Mouse (Mus musculus) pancreas, adult 10 weeks (tissue): Measurements from ENCODE around the gene Carhsp1. TPM values are rescaled to one million over a fixed set of nuclear protein-coding genes. Genes with fewer than 3 reads are reported as not detected.

Source experiments
- polyA plus RNA-seq: library from polyadenylated mRNA; stranded (reverse); fragments of 350-450 nt; fragmentation: Illumina TruSeq; extraction: RNeasy Lipid Tissue Mini Kit (QIAGEN cat#74804); gene quantifications from one replicate; pipeline ENCODE4 v1.2.3, GENCODE M21; 2015; ENCODE audit warnings: low read depth, low replicate concordance; ENCODE audit not compliant: insufficient read depth

Gene Carhsp1
- 17.2 TPM for polyA plus RNA-seq

DNA sequence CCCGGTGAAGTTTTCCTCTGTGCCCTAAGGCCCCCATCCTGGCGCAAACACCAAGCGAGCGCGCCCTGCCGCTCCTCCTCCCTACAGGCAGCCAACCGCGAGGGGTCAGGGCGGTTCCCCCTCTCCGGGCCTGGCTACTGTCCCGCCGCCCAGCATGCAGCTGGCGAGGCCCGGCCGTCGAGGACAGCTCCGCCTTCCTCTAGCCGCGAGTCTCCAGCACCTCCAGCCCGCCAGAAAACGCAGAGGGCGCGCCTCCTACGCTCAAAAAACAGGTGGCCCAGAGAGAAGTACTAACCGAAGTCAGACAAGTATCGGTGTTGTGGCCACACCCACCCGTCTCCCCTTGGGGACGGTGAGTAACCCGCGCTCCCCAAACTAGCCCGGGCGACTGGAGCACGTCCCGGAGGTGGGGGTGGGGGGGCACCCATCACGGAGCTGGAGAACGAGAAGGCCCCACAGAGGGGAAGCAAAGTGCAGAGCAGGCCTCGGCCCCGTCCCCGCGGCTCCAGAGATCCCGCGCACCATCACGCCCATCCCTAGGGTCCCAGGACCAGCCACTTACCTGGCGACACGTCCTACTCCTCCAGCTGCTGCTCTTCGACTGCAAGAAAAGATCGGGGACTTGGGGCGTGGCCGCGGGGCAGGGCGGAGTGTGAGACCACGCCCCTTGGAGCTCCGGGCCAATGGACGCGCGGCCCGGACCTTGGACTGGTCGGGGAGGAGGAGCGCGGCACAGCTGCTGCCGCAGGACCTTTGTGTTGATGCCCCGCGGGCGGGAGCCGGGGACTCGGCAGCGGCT lies at the start of gene Carhsp1:
Carhsp1 (minus strand) TSS at position 605 of the 799 bp plus-strand sequence.

DNA sequence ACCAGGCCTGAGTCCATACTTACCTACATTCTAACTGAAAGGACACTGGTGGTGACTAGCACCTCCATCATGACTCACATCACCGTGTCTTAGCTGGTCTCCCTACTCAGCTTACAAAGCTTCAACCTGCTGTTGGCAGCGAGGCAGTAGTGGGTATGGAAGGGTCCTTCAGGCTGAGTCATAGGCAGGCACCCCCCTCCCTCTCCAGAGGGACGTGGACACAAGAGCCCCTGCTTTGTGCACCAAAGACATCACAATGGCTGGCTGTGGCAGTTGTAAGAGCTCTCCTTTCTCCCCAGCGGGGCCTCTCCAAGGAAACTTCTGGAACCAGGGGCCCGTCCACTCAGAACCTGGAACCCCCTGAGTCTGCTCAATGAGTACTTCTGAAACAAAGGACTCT lies 8.5 kb upstream of the Carhsp1 start, which contains the start of gene Gm5767:
Gm5767 (plus strand) TSS at position 301 of the 400 bp plus-strand sequence.

GRCm38 (mm10) chr16:8637217-8638051 lies 34.5 kb downstream of the Carhsp1 start, which contains the start of the genes Pmm2 and Tmem186:
Pmm2 (plus strand) TSS chr16:8637674.
Tmem186 (minus strand) TSS chr16:8637712.

Other genes starting within 250 kb of the Carhsp1 start
- gene Tmem114, start 247.0 kb downstream of the Carhsp1 start, polyA plus RNA-seq, result not detected
- gene Mettl22, start 201.4 kb downstream of the Carhsp1 start, polyA plus RNA-seq, result 1.7 TPM
- 5.0 TPM for gene Abat, start 158.7 kb downstream of the Carhsp1 start, polyA plus RNA-seq
- 18.3 TPM for gene Pmm2, start 34.5 kb downstream of the Carhsp1 start, polyA plus RNA-seq
- gene Tmem186, start 34.4 kb downstream of the Carhsp1 start, polyA plus RNA-seq, result 4.4 TPM
- gene Gm5767, start 8.6 kb upstream of the Carhsp1 start, polyA plus RNA-seq, result not detected
- gene Usp7, start 120.2 kb upstream of the Carhsp1 start, polyA plus RNA-seq, result 22.3 TPM
- 10.9 TPM for gene 1810013L24Rik, start 157.9 kb upstream of the Carhsp1 start, polyA plus RNA-seq